Comparison of ENCODE assay signal across 8 mouse cellular contexts in the genomic region with DNA sequence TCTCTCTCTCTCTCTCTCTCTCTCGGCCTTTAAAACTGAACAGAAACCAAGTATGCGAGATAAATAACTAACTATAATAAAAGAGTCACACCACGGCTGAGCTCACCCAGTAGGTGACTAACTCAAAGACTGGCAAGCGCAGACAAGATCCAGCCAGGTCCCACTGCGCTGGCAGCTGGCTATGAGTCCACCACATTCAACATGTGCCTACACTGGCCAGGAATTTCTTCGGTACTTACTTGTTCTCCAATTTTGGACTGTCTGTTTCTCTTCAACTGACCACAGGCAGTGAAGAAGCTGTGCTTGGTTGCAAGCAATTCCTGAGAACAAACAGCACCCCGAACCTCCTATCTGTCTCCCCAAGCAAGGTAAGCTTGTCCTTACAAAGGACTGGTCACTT. TPM values are rescaled to one million over a fixed set of nuclear protein-coding genes. Genes with fewer than 3 reads are reported as not detected.
DNase-seq lines count a peak whose midpoint lies in the region; ATAC-seq and TF ChIP-seq lines count a peak whose summit lies in the region.

No protein-coding gene starts in this region.

- ATAC-seq in forebrain, postnatal 0 days = no peak
- ATAC-seq in midbrain, embryonic 15.5 days (replicated peaks) = no peak

- no peaks in the 10 kb centered on the region for H3K27me3 ChIP-seq in C2C12 (ENCODE audit: control insufficient read depth, insufficient read depth, insufficient read length)
- no peaks in the 10 kb centered on the region for H3K27me3 ChIP-seq in forebrain, postnatal 0 days (ENCODE audit: insufficient read depth, low read length)
- no peaks in the 10 kb centered on the region for H3K27me3 ChIP-seq in midbrain, embryonic 15.5 days (replicated peaks)

- H3K4me1 ChIP-seq in forebrain, postnatal 0 days (ENCODE audit: insufficient read depth) = peaks cover 5% of the 10 kb centered on the region; the same call in 1 of the 2 replicates
- H3K4me1 ChIP-seq in midbrain, embryonic 15.5 days = peaks cover 35% of the 10 kb centered on the region

- peak overlapping the region; percentile 89 for H3K4me3 ChIP-seq in C2C12 (ENCODE audit: insufficient read depth, poor library complexity, severe bottlenecking)
- H3K4me3 ChIP-seq in forebrain, postnatal 0 days (ENCODE audit: low read depth, low read length) = peak overlapping the region; percentile 99
- peak overlapping the region; percentile 89 for H3K4me3 ChIP-seq in midbrain, embryonic 15.5 days

- peaks cover 39% of the 10 kb centered on the region for H3K36me3 ChIP-seq in C2C12 (ENCODE audit: control insufficient read depth, insufficient read depth)
- H3K36me3 ChIP-seq in forebrain, postnatal 0 days (ENCODE audit: insufficient read depth) = peaks cover 22% of the 10 kb centered on the region
- H3K36me3 ChIP-seq in midbrain, embryonic 15.5 days (replicated peaks) = 0 out of 2 replicates have a peak, but pooled peaks cover 8% of the 10 kb centered on the region

- no peaks in the 10 kb centered on the region for H3K9me3 ChIP-seq in forebrain, postnatal 0 days (ENCODE audit: low read length)
- H3K9me3 ChIP-seq in midbrain, embryonic 15.5 days = no peaks in the 10 kb centered on the region

- peak overlapping the region; percentile 32 for H3ac ChIP-seq in C2C12 (ENCODE audit: control insufficient read depth, insufficient read length, low read depth)

- 39% methylated on average over 7 of the region's 7 CpGs for WGBS in forebrain, postnatal 0 days
- WGBS in midbrain, embryonic 15.5 days = 68% methylated on average over 7 of the region's 7 CpGs

- no peak overlapping the region for H3K27ac ChIP-seq in forebrain, postnatal 0 days (ENCODE audit: low read depth, low read length)
- no peak overlapping the region for H3K27ac ChIP-seq in midbrain, embryonic 15.5 days

- peaks cover 71% of the 10 kb centered on the region for H3K79me2 ChIP-seq in C2C12 (ENCODE audit: control insufficient read depth, insufficient read depth)

- DNase-seq in adipocyte (ENCODE audit: low spot score) = peak; percentile 25
- no peak for DNase-seq in forebrain, postnatal 0 days
- peak; percentile 27 to 43 for DNase-seq in kidney, adult 8-10 months
- no peak for DNase-seq in thymus, postnatal 4 days
- no peak for DNase-seq in gastrocnemius, postnatal 10 days
- no peak for DNase-seq in right cerebral cortex, postnatal 25 days

- TF ChIP-seq CTCF in C2C12 (IDR thresholded peaks at IDR 0.05; ENCODE audit: control insufficient read depth, insufficient read depth, insufficient read length) = no peak
- TF ChIP-seq CTCF in forebrain, postnatal 0 days (IDR thresholded peaks at IDR 0.05; ENCODE audit: low read depth) = no peak

- H3K4me2 ChIP-seq in forebrain, postnatal 0 days (ENCODE audit: low read depth) = peak overlapping the region; percentile 87
- peak overlapping the region; percentile 82 for H3K4me2 ChIP-seq in midbrain, embryonic 15.5 days

- no peak overlapping the region for H3K9ac ChIP-seq in forebrain, postnatal 0 days
- no peak overlapping the region for H3K9ac ChIP-seq in midbrain, embryonic 15.5 days

- H3K79me3 ChIP-seq in C2C12 (ENCODE audit: low read depth) = peaks cover 59% of the 10 kb centered on the region

TF ChIP-seq in C2C12, 6 proteins besides CTCF, POLR2A, EP300 and RAD21:
- TF ChIP-seq MAX (IDR thresholded peaks at IDR 0.05) (peak; percentile 60), MYOD1 (IDR thresholded peaks at IDR 0.05; ENCODE audit: control insufficient read depth, insufficient read length, low read depth) (no peak), MYOG (IDR thresholded peaks at IDR 0.05; ENCODE audit: control insufficient read depth, extremely low read depth, insufficient read length) (no peak)

RNA-seq across cellular contexts. Expression of a gene that starts 2.1 kb away (rescaled TPM):
- polyA plus RNA-seq in C2C12 (2012; fragmentation: generic; extraction: Trizol) = 26.2 TPM
- 123 and 141 TPM in 2 replicates for total RNA-seq in forebrain, postnatal 0 days (2014; rRNA removed)
- polyA plus RNA-seq in forebrain, postnatal 0 days (2015; fragmentation: Nextera tagmentation; extraction: Ambion mirVana) = 79.6 and 89.2 TPM in 2 replicates
- polyA plus RNA-seq in midbrain, embryonic 15.5 days (2015; fragmentation: Nextera tagmentation; extraction: Ambion mirVana) = 98.4 and 101 TPM in 2 replicates
- 10 to 100 TPM; 43.6 to 52.5 TPM for total RNA-seq in gastrocnemius, postnatal 10 days (2021)

Comparison
In these comparisons a context has a peak if more than half of its experiments do, and no peak if none do; other contexts are left out.
1. DNase-seq: peak in adipocyte (single experiment) and kidney, adult 8-10 months (2 of 2); none in forebrain, postnatal 0 days (single experiment), thymus, postnatal 4 days (single experiment), gastrocnemius, postnatal 10 days (single experiment) and right cerebral cortex, postnatal 25 days (single experiment).
2. Peak in every context shown above with its lines, with median percentiles within 50 percentile points of each other: H3K4me3 ChIP-seq.